Mouse (Mus musculus) intestine, postnatal 0 days (tissue): Measurements from ENCODE around the gene Cep57l1. TPM values are rescaled to one million over a fixed set of nuclear protein-coding genes. Genes with fewer than 3 reads are reported as not detected.

Source experiments
- ATAC-seq: fragments of 200-750 bp; cut with Nextera tagmentation; 2 replicates; pipeline ENCODE4 v1.8.0; 2017; ENCODE audit warnings: mild to moderate bottlenecking, moderate TSS enrichment, moderate library complexity
- H3K27ac ChIP-seq: fragments of 300-500 bp; sonication (generic); 2 replicates; pipeline ENCODE4 v1.5.1; 2014; ENCODE audit warnings: mild to moderate bottlenecking, low read depth, low read length, moderate library complexity
- H3K27me3 ChIP-seq: fragments of 300-500 bp; sonication (generic); replicated peaks from 2 replicates; pipeline ENCODE4 v1.6.1; 2014; ENCODE audit warnings: low read length, mixed read lengths; ENCODE audit not compliant: control insufficient read depth, insufficient read depth
- H3K36me3 ChIP-seq: fragments of 300-500 bp; sonication (generic); 2 replicates; pipeline ENCODE4 v1.6.1; 2014; ENCODE audit warnings: mild to moderate bottlenecking, moderate library complexity; ENCODE audit not compliant: control insufficient read depth, insufficient read depth
- H3K4me1 ChIP-seq: fragments of 300-500 bp; sonication (generic); replicated peaks from 2 replicates; pipeline ENCODE4 v1.6.1; 2014; ENCODE audit warnings: antibody characterized with exemption, low read length, mixed read lengths; ENCODE audit not compliant: control insufficient read depth, insufficient read depth
- H3K4me2 ChIP-seq: fragments of 300-500 bp; sonication (generic); replicated peaks from 2 replicates; pipeline ENCODE4 v1.6.1; 2014; ENCODE audit warnings: low read depth, mild to moderate bottlenecking, moderate library complexity
- H3K4me3 ChIP-seq: fragments of 300-500 bp; sonication (generic); 2 replicates; pipeline ENCODE4 v1.5.1; 2014; ENCODE audit warnings: low read depth, low read length
- H3K9ac ChIP-seq: fragments of 300-500 bp; sonication (generic); 2 replicates; pipeline ENCODE4 v1.6.1; 2014; ENCODE audit warnings: mild to moderate bottlenecking, low read depth, low read length
- H3K9me3 ChIP-seq: fragments of 300-500 bp; sonication (generic); 2 replicates; pipeline ENCODE4 v1.6.1; 2016; ENCODE audit warnings: mixed run types; ENCODE audit not compliant: control insufficient read depth
- CTCF ChIP-seq: sonication (generic); IDR thresholded peaks from 2 replicates; pipeline ENCODE4 v1.5.1; 2016; ENCODE audit warnings: low read depth, mild to moderate bottlenecking, control low read depth, antibody characterized with exemption, moderate library complexity
- WGBS: fragments of 180-500 bp; shearing (Covaris S2); extraction: QIAGEN DNeasy Blood & Tissue Kit; methylation state at CpG from one replicate; pipeline ENCODE4 v1.1.7; 2014; 5-methylcytosine and 5-hydroxymethylcytosine counted together
- polyA plus RNA-seq: library from polyadenylated mRNA; unstranded; fragments of >200 nt; fragmentation: Nextera tagmentation; extraction: Ambion mirVana; gene quantifications from 2 replicates; pipeline ENCODE4 v1.2.1, GENCODE M21; 2015

The Cep57l1 gene
- polyA plus RNA-seq, 1 experiment from 2014 or later: 5.3 TPM

DNA sequence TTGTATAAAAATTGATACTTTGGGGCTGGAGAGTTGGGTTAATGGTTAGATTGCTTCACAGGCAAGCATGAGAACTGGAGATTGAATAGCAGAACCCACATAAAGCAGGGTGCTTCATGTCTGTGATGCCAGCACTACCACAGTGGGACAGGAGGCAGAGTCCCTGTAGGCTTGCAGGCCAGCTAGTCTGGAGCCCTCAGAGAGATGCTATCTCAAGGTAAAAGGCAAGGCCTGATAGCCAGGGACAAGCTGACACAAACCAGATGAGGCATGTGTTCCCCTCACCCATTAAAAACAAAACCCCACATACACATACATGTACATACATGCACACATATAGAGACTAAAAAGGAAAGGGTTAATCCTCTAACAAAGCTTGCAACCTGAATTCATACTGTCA lies 51.6 kb downstream of the Cep57l1 start:
- no peak for TF ChIP-seq CTCF
- no peak overlapping the region for H3K9ac ChIP-seq
- H3K4me1 ChIP-seq: no peaks in the 10 kb centered on the region
- ATAC-seq: no peak
- H3K4me2 ChIP-seq: no peak overlapping the region
- no peaks in the 10 kb centered on the region for H3K36me3 ChIP-seq
- no peaks in the 10 kb centered on the region for H3K27me3 ChIP-seq
- no peak overlapping the region for H3K27ac ChIP-seq
- no peak overlapping the region for H3K4me3 ChIP-seq
- H3K9me3 ChIP-seq: no peaks in the 10 kb centered on the region

DNA sequence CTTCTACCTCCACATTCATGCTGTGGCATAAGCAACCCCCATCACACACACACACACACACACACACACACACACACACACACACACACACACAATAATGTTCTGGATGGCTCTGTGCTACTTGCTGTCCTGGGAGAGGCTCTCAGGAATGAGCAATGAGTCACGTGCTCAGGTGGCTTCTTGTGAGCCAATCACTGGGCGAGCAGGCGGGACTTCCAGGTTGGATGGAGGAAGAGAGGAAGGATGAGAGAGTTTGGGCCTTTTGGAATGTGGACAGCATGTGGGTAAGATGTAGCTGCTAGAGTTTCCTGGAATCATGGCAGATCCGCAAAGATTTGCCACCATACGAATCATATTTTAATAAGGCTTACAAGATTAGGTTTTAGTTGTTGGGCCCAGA lies 52.4 kb downstream of the Cep57l1 start:
- Histone ChIP-seq H3K27me3 (no peaks in the 10 kb centered on the region), H3K4me2 (no peak overlapping the region), H3K4me1 (no peaks in the 10 kb centered on the region), H3K9me3 (no peaks in the 10 kb centered on the region), H3K9ac (no peak overlapping the region), H3K36me3 (no peaks in the 10 kb centered on the region), H3K4me3 (no peak overlapping the region), H3K27ac (no peak overlapping the region)
- 95% methylated on average over 5 of the region's 5 CpGs for WGBS
- ATAC-seq: no peak
- no peak for TF ChIP-seq CTCF

DNA sequence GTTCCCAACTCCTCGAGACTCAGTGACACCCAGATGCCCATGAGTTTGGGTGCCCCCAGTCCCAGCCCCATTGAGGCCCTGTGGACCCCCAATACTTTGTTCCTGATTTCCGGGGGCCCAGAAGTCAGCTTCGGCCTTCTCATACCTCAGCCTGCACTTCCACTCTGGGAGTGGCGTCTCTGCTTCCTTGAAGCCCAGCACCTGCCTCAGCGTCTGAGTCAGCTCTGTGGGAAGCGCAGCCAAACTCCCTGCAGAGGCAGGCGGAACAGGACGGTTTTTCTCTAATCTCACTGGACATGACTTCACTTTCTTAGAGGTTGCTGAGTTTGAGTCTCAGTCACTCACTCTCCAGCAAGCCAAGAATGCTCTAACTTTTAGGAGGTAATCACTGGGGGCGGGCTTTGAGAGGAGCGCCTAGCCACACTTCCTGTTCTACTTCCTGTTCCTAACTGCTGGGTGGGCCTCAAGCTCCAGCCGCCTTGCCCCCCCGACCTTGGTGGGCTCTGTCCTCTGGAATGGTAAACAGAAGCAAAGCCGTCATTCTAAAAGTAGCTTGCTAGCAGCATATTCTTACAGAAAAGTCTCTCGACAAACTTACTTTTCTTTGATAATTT lies 57.7 kb downstream of the Cep57l1 start:
- Histone ChIP-seq H3K27ac (no peak overlapping the region), H3K4me2 (no peak overlapping the region), H3K4me1 (no peaks in the 10 kb centered on the region), H3K9ac (no peak overlapping the region), H3K36me3 (no peaks in the 10 kb centered on the region), H3K4me3 (no peak overlapping the region), H3K9me3 (no peaks in the 10 kb centered on the region), H3K27me3 (no peaks in the 10 kb centered on the region)
- no peak for TF ChIP-seq CTCF
- WGBS: 80% methylated on average over 14 of the region's 14 CpGs
- ATAC-seq: no peak

DNA sequence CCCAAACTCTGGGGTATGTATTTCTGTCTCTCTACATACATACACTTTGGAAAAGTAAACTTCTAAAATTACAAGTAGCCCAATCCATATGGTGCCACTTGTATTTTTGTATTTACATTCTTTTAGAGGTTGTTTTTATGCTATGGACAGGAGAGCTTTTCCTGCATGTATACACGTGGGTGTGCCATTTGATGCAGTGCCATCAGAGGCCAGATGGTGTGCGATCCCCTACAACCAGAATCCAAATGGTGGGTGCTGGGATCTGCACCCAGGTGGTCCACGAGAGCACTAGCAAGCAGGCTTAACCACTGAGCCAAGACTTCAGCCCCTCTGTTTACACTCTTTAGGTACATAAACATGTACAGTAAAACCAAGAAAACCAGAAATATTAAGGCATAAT lies 60.4 kb downstream of the Cep57l1 start:
- no peak overlapping the region for H3K27ac ChIP-seq
- WGBS: 67% methylated on average over 3 of the region's 3 CpGs
- ATAC-seq: no peak

DNA sequence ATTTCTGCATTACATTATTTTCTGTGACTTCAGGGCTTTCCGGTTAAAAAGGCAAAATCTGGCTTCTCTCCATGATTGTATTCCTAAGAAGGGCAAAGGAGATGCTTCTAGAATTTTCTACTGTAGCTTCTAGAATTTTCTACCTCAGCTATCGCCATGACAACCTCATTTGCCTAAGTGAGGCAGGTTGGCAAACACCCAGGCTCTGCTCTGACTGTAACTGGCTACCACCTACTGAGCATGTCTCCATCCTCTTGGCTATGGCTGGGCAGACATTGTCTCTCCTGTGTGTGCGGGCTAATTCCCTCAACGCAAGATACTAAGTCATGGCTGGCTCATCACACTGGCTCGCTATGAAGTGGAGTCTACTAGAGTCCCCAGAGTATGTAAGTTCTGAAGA lies 63.1 kb downstream of the Cep57l1 start:
- Histone ChIP-seq H3K36me3 (no peaks in the 10 kb centered on the region), H3K4me1 (no peaks in the 10 kb centered on the region), H3K27me3 (no peaks in the 10 kb centered on the region), H3K9me3 (no peaks in the 10 kb centered on the region), H3K4me3 (no peak overlapping the region), H3K4me2 (no peak overlapping the region), H3K9ac (no peak overlapping the region), H3K27ac (no peak overlapping the region)
- ATAC-seq: no peak
- whole genome bisulfite sequencing: 93% methylated on average over 5 of the region's 5 CpGs
- no peak for TF ChIP-seq CTCF

More for the DNA sequence above, 60.4 kb downstream of the Cep57l1 start:
- no peak for TF ChIP-seq CTCF
- Histone ChIP-seq H3K9ac (no peak overlapping the region), H3K36me3 (no peaks in the 10 kb centered on the region), H3K9me3 (no peaks in the 10 kb centered on the region), H3K27me3 (no peaks in the 10 kb centered on the region), H3K4me2 (no peak overlapping the region), H3K4me3 (no peak overlapping the region), H3K4me1 (no peaks in the 10 kb centered on the region)

DNA sequence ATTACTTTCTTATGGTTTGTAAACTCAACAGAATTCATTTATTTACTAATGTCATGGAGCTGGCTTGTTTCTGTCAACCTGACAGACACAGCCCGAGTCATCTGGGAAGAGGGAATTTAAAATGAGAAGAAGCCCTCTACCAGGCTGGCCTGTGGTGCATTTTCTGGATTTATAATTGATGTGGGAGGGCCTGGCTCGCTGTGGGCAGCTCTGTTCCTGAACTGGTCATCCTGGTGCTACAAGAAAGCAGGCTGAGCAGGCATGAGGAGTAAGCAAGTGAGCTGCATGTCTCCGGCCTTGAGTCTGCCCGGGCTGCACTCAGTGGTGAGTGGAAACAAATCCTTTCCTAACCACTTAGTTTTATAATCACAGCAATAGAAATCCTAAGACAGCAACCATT lies 65.7 kb downstream of the Cep57l1 start:
- Histone ChIP-seq H3K27ac (no peak overlapping the region), H3K4me1 (no peaks in the 10 kb centered on the region), H3K9me3 (no peaks in the 10 kb centered on the region), H3K4me3 (no peak overlapping the region), H3K9ac (no peak overlapping the region), H3K27me3 (no peaks in the 10 kb centered on the region), H3K36me3 (no peaks in the 10 kb centered on the region), H3K4me2 (no peak overlapping the region)
- WGBS: 68% methylated on average over 4 of the region's 4 CpGs
- no peak for TF ChIP-seq CTCF
- ATAC-seq: no peak

DNA sequence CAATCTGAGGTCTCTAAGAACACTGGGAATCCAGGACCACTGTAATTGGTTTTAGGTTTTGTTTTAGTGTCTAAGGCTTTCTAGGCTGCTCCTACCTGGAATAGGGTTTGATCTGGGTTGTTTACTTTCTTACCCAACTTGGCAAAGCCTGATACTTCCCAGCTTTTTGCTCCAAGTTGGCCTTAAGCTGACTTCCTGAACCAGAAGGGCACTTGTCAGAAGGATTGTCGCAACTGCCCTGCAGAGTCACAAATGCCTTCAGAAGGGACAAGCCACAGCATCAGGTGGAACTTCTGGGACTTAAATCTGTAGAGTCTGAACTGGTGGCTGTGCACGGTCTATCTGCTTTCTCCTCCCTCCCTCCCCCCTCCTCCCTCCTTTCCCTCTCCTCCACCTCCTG lies 69.5 kb downstream of the Cep57l1 start:
- Histone ChIP-seq H3K4me2 (no peak overlapping the region), H3K9me3 (no peaks in the 10 kb centered on the region), H3K27ac (no peak overlapping the region), H3K4me1 (no peaks in the 10 kb centered on the region), H3K4me3 (no peak overlapping the region), H3K27me3 (no peaks in the 10 kb centered on the region), H3K36me3 (no peaks in the 10 kb centered on the region; the same call in 1 of the 2 replicates), H3K9ac (no peak overlapping the region)
- WGBS: 66% methylated on average over 2 of the region's 2 CpGs
- no peak for TF ChIP-seq CTCF
- ATAC-seq: no peak
